Mouse (Mus musculus): Measurements from ENCODE around the gene Palmd.

Gene Palmd

GRCm38 (mm10) chr3:116892872-116893271, 75.9 kb downstream of the Palmd start:
- no peak for DNase-seq (ENCODE audit: low spot score)

- no peak for DNase-seq (ENCODE audit: low spot score)
Observed at GRCm38 (mm10) chr3:116892206-116892563, 76.6 kb downstream of the Palmd start.

- DNase-seq (ENCODE audit: low spot score), result peak; percentile 7
Observed at GRCm38 (mm10) chr3:116891436-116892205, 77.2 kb downstream of the Palmd start.

- no peak for DNase-seq (ENCODE audit: low spot score)
Observed at GRCm38 (mm10) chr3:116890576-116890975, 78.2 kb downstream of the Palmd start.

- no peak for DNase-seq (ENCODE audit: low spot score)
Observed at GRCm38 (mm10) chr3:116889358-116889757, 79.4 kb downstream of the Palmd start.

GRCm38 (mm10) chr3:116884941-116885340, 83.8 kb downstream of the Palmd start:
- DNase-seq (ENCODE audit: low spot score), result no peak

- no peak for DNase-seq (ENCODE audit: low spot score)
Observed at GRCm38 (mm10) chr3:116882221-116882960, 86.4 kb downstream of the Palmd start.

- DNase-seq (ENCODE audit: low spot score), result no peak
Observed at GRCm38 (mm10) chr3:116870372-116870771, 98.4 kb downstream of the Palmd start.
